Mouse (Mus musculus): Measurements from ENCODE around the gene Six4. TPM values are rescaled to one million over a fixed set of nuclear protein-coding genes. Genes with fewer than 3 reads are reported as not detected.
"Not testable (repeated sequence)": the region's sequence is repeated elsewhere in the genome, so short reads cannot be mapped to it uniquely, and the experiment has no call there.

The Six4 gene
- 0.05 TPM in 2 replicates for polyA plus RNA-seq (2015; fragmentation: Nextera tagmentation; extraction: Ambion mirVana)

GRCm38 (mm10) chr12:73113196-73113595 is at the start of gene Six4:
TSS of gene Six4 (minus strand) at chr12:73113456.
- WGBS (ENCODE audit: insufficient replicate concordance), result under 1% methylated on average over 20 of the region's 20 CpGs
- H3K27ac ChIP-seq, result no peak within 1 kb of the TSS
- DNase-seq, result no peak
- H3K27me3 ChIP-seq, result peaks cover 76% of the 10 kb centered on the region
- peak within 1 kb of the TSS; percentile 79 for H3K4me2 ChIP-seq
- H3K36me3 ChIP-seq, result no peaks in the 10 kb centered on the region
- H3K9me3 ChIP-seq (replicated peaks), result no peaks in the 10 kb centered on the region
- peak within 1 kb of the TSS; percentile 56 for H3K4me3 ChIP-seq (replicated peaks)
- ATAC-seq (ENCODE audit: low read depth), result peak; percentile 68; the same call in 1 of the 2 replicates
- 0 out of 2 replicates have a peak within 1 kb of the TSS, but pooled peaks have one; percentile 36 for H3K9ac ChIP-seq
- peaks cover 27% of the 10 kb centered on the region; the same call in 1 of the 2 replicates for H3K4me1 ChIP-seq (replicated peaks)

- Histone ChIP-seq H3K27ac (no peak overlapping the region), H3K4me1 (replicated peaks) (no peaks in the 10 kb centered on the region; the same call in 1 of the 2 replicates), H3K9ac (no peak overlapping the region), H3K4me2 (no peak overlapping the region), H3K4me3 (replicated peaks) (no peak overlapping the region), H3K9me3 (replicated peaks) (0 out of 2 replicates have a peak, but pooled peaks cover 6% of the 10 kb centered on the region), H3K27me3 (no peaks in the 10 kb centered on the region), H3K36me3 (no peaks in the 10 kb centered on the region)
- no peak for ATAC-seq (ENCODE audit: low read depth)
- WGBS (ENCODE audit: insufficient replicate concordance), result 74% methylated on average over 13 of the region's 13 CpGs
- no peak for DNase-seq
Measured at GRCm38 (mm10) chr12:73162408-73163181, 49.3 kb upstream of the Six4 start.

- ATAC-seq (ENCODE audit: low read depth) (no peak), DNase-seq (no peak)
- no peaks in the 10 kb centered on the region for H3K27me3 ChIP-seq
- no peaks in the 10 kb centered on the region; the same call in 1 of the 2 replicates for H3K4me1 ChIP-seq (replicated peaks)
- 45% methylated on average over 4 of the region's 4 CpGs for WGBS (ENCODE audit: insufficient replicate concordance)
- H3K4me2 ChIP-seq, result no peak overlapping the region
- no peaks in the 10 kb centered on the region for H3K36me3 ChIP-seq
- H3K9ac ChIP-seq, result no peak overlapping the region
- H3K9me3 ChIP-seq (replicated peaks), result no peaks in the 10 kb centered on the region
- H3K27ac ChIP-seq, result no peak overlapping the region
- H3K4me3 ChIP-seq (replicated peaks), result no peak overlapping the region
Measured at GRCm38 (mm10) chr12:73160341-73160740, 47.1 kb upstream of the Six4 start.

- no peaks in the 10 kb centered on the region for H3K27me3 ChIP-seq
- ATAC-seq (ENCODE audit: low read depth) (no peak), DNase-seq (no peak)
- H3K4me1 ChIP-seq (replicated peaks), result no peaks in the 10 kb centered on the region
- no peak overlapping the region for H3K4me2 ChIP-seq
- 78% methylated on average over 4 of the region's 4 CpGs for WGBS (ENCODE audit: insufficient replicate concordance)
- no peaks in the 10 kb centered on the region for H3K9me3 ChIP-seq (replicated peaks)
- H3K27ac ChIP-seq, result no peak overlapping the region
- no peaks in the 10 kb centered on the region for H3K36me3 ChIP-seq
- no peak overlapping the region for H3K4me3 ChIP-seq (replicated peaks)
- no peak overlapping the region for H3K9ac ChIP-seq
Measured at GRCm38 (mm10) chr12:73154150-73154549, 40.9 kb upstream of the Six4 start.

GRCm38 (mm10) chr12:73151038-73151437 is 37.8 kb upstream of the Six4 start:
- peak; percentile 5 for DNase-seq
- H3K4me1 ChIP-seq (replicated peaks); H3K4me2 ChIP-seq; H3K36me3 ChIP-seq; H3K27me3 ChIP-seq; ATAC-seq (ENCODE audit: low read depth); H3K4me3 ChIP-seq (replicated peaks); H3K9me3 ChIP-seq (replicated peaks); H3K27ac ChIP-seq; H3K9ac ChIP-seq: not testable (repeated sequence)
- WGBS (ENCODE audit: insufficient replicate concordance), result 54% methylated on average over 5 of the region's 5 CpGs

GRCm38 (mm10) chr12:73147236-73147635 is 34.0 kb upstream of the Six4 start:
- Histone ChIP-seq H3K9me3 (replicated peaks) (no peaks in the 10 kb centered on the region), H3K27me3 (no peaks in the 10 kb centered on the region), H3K4me3 (replicated peaks) (no peak overlapping the region), H3K27ac (no peak overlapping the region), H3K4me2 (no peak overlapping the region), H3K36me3 (no peaks in the 10 kb centered on the region; the same call in 1 of the 2 replicates), H3K9ac (no peak overlapping the region), H3K4me1 (replicated peaks) (no peaks in the 10 kb centered on the region)
- DNase-seq (no peak), ATAC-seq (ENCODE audit: low read depth) (no peak)
- WGBS (ENCODE audit: insufficient replicate concordance), result 60% methylated on average over 3 of the region's 3 CpGs

- ATAC-seq (ENCODE audit: low read depth) (peak; percentile 65), DNase-seq (no peak)
- WGBS (ENCODE audit: insufficient replicate concordance), result 61% methylated on average over 3 of the region's 3 CpGs
- Histone ChIP-seq H3K4me2 (no peak overlapping the region), H3K27ac (no peak overlapping the region), H3K9ac (no peak overlapping the region), H3K4me3 (replicated peaks) (no peak overlapping the region), H3K9me3 (replicated peaks) (no peaks in the 10 kb centered on the region), H3K4me1 (replicated peaks) (0 out of 2 replicates have a peak, but pooled peaks cover 7% of the 10 kb centered on the region), H3K36me3 (no peaks in the 10 kb centered on the region; the same call in 1 of the 2 replicates), H3K27me3 (no peaks in the 10 kb centered on the region)
Measured at GRCm38 (mm10) chr12:73140732-73141131, 27.5 kb upstream of the Six4 start.

GRCm38 (mm10) chr12:73125250-73125649 is 12.0 kb upstream of the Six4 start:
- H3K4me2 ChIP-seq, result peak overlapping the region; percentile 21; the same call in 1 of the 2 replicates

GRCm38 (mm10) chr12:73123093-73124041 is 10.1 kb upstream of the Six4 start, which contains the start of gene Mnat1:
TSS of gene Mnat1 (plus strand) at chr12:73123717.
- Histone ChIP-seq H3K27ac (peak within 1 kb of the TSS; percentile 22; the same call in 1 of the 2 replicates), H3K9me3 (replicated peaks) (no peaks in the 10 kb centered on the region), H3K4me1 (replicated peaks) (peaks cover 18% of the 10 kb centered on the region), H3K27me3 (0 out of 2 replicates have a peak, but pooled peaks cover 4% of the 10 kb centered on the region), H3K36me3 (no peaks in the 10 kb centered on the region), H3K9ac (peak within 1 kb of the TSS; percentile 83), H3K4me3 (replicated peaks) (peak within 1 kb of the TSS; percentile 81), H3K4me2 (peak within 1 kb of the TSS; percentile 67)
- ATAC-seq (ENCODE audit: low read depth) (peak; percentile 78), DNase-seq (peak; percentile 71)
- WGBS (ENCODE audit: insufficient replicate concordance), result 1% methylated on average over 23 of the region's 23 CpGs

More at GRCm38 (mm10) chr12:73125250-73125649, 12.0 kb upstream of the Six4 start:
- WGBS (ENCODE audit: insufficient replicate concordance), result 65% methylated on average over 4 of the region's 4 CpGs
- ATAC-seq (ENCODE audit: low read depth) (no peak), DNase-seq (no peak)
- no peaks in the 10 kb centered on the region for H3K36me3 ChIP-seq
- H3K9me3 ChIP-seq (replicated peaks), result no peaks in the 10 kb centered on the region
- H3K27ac ChIP-seq, result no peak overlapping the region
- peaks cover 18% of the 10 kb centered on the region for H3K4me1 ChIP-seq (replicated peaks)
- no peaks in the 10 kb centered on the region for H3K27me3 ChIP-seq
- no peak overlapping the region for H3K4me3 ChIP-seq (replicated peaks)
- no peak overlapping the region for H3K9ac ChIP-seq

- Histone ChIP-seq H3K9me3 (replicated peaks) (no peaks in the 10 kb centered on the region), H3K9ac (0 out of 2 replicates have a peak overlapping the region, but pooled peaks have one; percentile 36), H3K4me3 (replicated peaks) (peak overlapping the region; percentile 56), H3K36me3 (no peaks in the 10 kb centered on the region), H3K4me2 (peak overlapping the region; percentile 79), H3K27me3 (peaks cover 79% of the 10 kb centered on the region), H3K27ac (no peak overlapping the region), H3K4me1 (replicated peaks) (peaks cover 27% of the 10 kb centered on the region; the same call in 1 of the 2 replicates)
- no peak for DNase-seq
- 0 out of 2 replicates have a peak, but pooled peaks have one; percentile 29 for ATAC-seq (ENCODE audit: low read depth)
- under 1% methylated on average over 66 of the region's 71 CpGs for WGBS (ENCODE audit: insufficient replicate concordance)
Measured at GRCm38 (mm10) chr12:73112326-73113087, 749 bp downstream of the Six4 start.

All from liver, embryonic 13.5 days (tissue).